Mouse (Mus musculus): Measurements from ENCODE around the gene Gatb.

The Gatb gene

GRCm38 (mm10) chr3:85661926-85662813 is 88.3 kb downstream of the Gatb start:
- DNase-seq: no peak

GRCm38 (mm10) chr3:85663826-85664225 is 89.9 kb downstream of the Gatb start:
- no peak for DNase-seq

- DNase-seq: no peak
Observed at GRCm38 (mm10) chr3:85664591-85665171, 90.8 kb downstream of the Gatb start.

GRCm38 (mm10) chr3:85666166-85666565 is 92.2 kb downstream of the Gatb start:
- DNase-seq: no peak

GRCm38 (mm10) chr3:85666736-85667135 is 92.8 kb downstream of the Gatb start:
- DNase-seq: no peak

GRCm38 (mm10) chr3:85667683-85668082 is 93.8 kb downstream of the Gatb start:
- no peak for DNase-seq

GRCm38 (mm10) chr3:85669844-85670243 is 95.9 kb downstream of the Gatb start:
- no peak for DNase-seq

- DNase-seq: no peak
Observed at GRCm38 (mm10) chr3:85677133-85677532, 103.2 kb downstream of the Gatb start.

- no peak for DNase-seq
Observed at GRCm38 (mm10) chr3:85677952-85678351, 104.0 kb downstream of the Gatb start.

- no peak for DNase-seq
Observed at GRCm38 (mm10) chr3:85679312-85679933, 105.5 kb downstream of the Gatb start.

- no peak for DNase-seq
Observed at GRCm38 (mm10) chr3:85679960-85680359, 106.0 kb downstream of the Gatb start.

GRCm38 (mm10) chr3:85681136-85681535 is 107.2 kb downstream of the Gatb start:
- DNase-seq: no peak

- no peak for DNase-seq
Observed at GRCm38 (mm10) chr3:85683618-85684017, 109.7 kb downstream of the Gatb start.

GRCm38 (mm10) chr3:85685271-85685670 is 111.4 kb downstream of the Gatb start:
- no peak for DNase-seq

- no peak for DNase-seq
Observed at GRCm38 (mm10) chr3:85688341-85688740, 114.4 kb downstream of the Gatb start.

GRCm38 (mm10) chr3:85691134-85691533 is 117.2 kb downstream of the Gatb start:
- no peak for DNase-seq

- DNase-seq: no peak
Observed at GRCm38 (mm10) chr3:85693013-85693412, 119.1 kb downstream of the Gatb start.

- DNase-seq: no peak
Observed at GRCm38 (mm10) chr3:85695056-85695455, 121.1 kb downstream of the Gatb start.

GRCm38 (mm10) chr3:85698496-85698895 is 124.6 kb downstream of the Gatb start:
- no peak for DNase-seq

GRCm38 (mm10) chr3:85703141-85703882 is 129.4 kb downstream of the Gatb start:
- no peak for DNase-seq
